Mouse (Mus musculus): Measurements from ENCODE around the gene Hdac7.

GRCm38 (mm10) chr15:97766594-97767279, 77.6 kb downstream of the Hdac7 start:
- TF ChIP-seq CTCF (IDR thresholded peaks at IDR 0.05; ENCODE audit: low read depth) (no peak), EP300 (IDR thresholded peaks at IDR 0.05; ENCODE audit: low read depth) (no peak)

Measured in liver, postnatal 0 days (tissue).